Mouse (Mus musculus) heart, postnatal 0 days (tissue): ENCODE results near the gene Dpm3.

Experiments used
- CTCF ChIP-seq: IDR thresholded peaks from 2 replicates; pipeline ENCODE4 v1.5.1; 2016; ENCODE audit warnings: antibody characterized with exemption, control low read depth, low read depth
- EP300 ChIP-seq: IDR thresholded peaks from 2 replicates; pipeline ENCODE4 v1.6.1; 2016; ENCODE audit warnings: antibody characterized with exemption, low read depth

- TF ChIP-seq CTCF (no peak), EP300 (no peak)
These were observed 4.2 kb upstream of the Dpm3 start for GRCm38 (mm10) chr3:89254994-89255393.
